Mouse (Mus musculus): ENCODE measurements around the gene Pfkl. TPM values are rescaled to one million over a fixed set of nuclear protein-coding genes. Genes with fewer than 3 reads are reported as not detected.
"Not testable (repeated sequence)": the region's sequence is repeated elsewhere in the genome, so short reads cannot be mapped to it uniquely, and the experiment has no call there.

Gene Pfkl
- polyA plus RNA-seq, 1 experiment from 2014 or later = 242 TPM

- H3K27ac ChIP-seq (replicated peaks) = no peak overlapping the region
- H3K36me3 ChIP-seq = peaks cover 13% of the 10 kb centered on the region
- H3K9me3 ChIP-seq (replicated peaks) = no peaks in the 10 kb centered on the region
- H3K27me3 ChIP-seq (ENCODE audit: low read depth, poor library complexity, severe bottlenecking) = no peaks in the 10 kb centered on the region
- no peak overlapping the region for H3K4me3 ChIP-seq
- H3K4me1 ChIP-seq = peaks cover 19% of the 10 kb centered on the region
- no peak for DNase-seq (ENCODE audit: low spot score)
- 82% methylated on average over 8 of the region's 8 CpGs for WGBS
Observed at GRCm38 (mm10) chr10:77976458-77977150, 33.3 kb downstream of the Pfkl start.

GRCm38 (mm10) chr10:77975653-77976052 lies 34.2 kb downstream of the Pfkl start:
- 53% methylated on average over 4 of the region's 4 CpGs for WGBS
- peaks cover 4% of the 10 kb centered on the region for H3K36me3 ChIP-seq
- no peaks in the 10 kb centered on the region for H3K9me3 ChIP-seq (replicated peaks)
- no peak overlapping the region for H3K27ac ChIP-seq (replicated peaks)
- no peak overlapping the region for H3K4me3 ChIP-seq
- peaks cover 4% of the 10 kb centered on the region for H3K27me3 ChIP-seq (ENCODE audit: low read depth, poor library complexity, severe bottlenecking)
- no peak for DNase-seq (ENCODE audit: low spot score)
- peaks cover 19% of the 10 kb centered on the region for H3K4me1 ChIP-seq

GRCm38 (mm10) chr10:77974811-77975210 lies 35.1 kb downstream of the Pfkl start:
- H3K4me3 ChIP-seq = no peak overlapping the region
- H3K4me1 ChIP-seq = peaks cover 21% of the 10 kb centered on the region
- DNase-seq (ENCODE audit: low spot score) = no peak
- peaks cover 12% of the 10 kb centered on the region for H3K27me3 ChIP-seq (ENCODE audit: low read depth, poor library complexity, severe bottlenecking)
- no peak overlapping the region for H3K27ac ChIP-seq (replicated peaks)
- no peaks in the 10 kb centered on the region for H3K36me3 ChIP-seq
- no peaks in the 10 kb centered on the region for H3K9me3 ChIP-seq (replicated peaks)
- 90% methylated on average over 5 of the region's 5 CpGs for whole genome bisulfite sequencing

- WGBS = 73% methylated on average over 5 of the region's 5 CpGs
Observed at GRCm38 (mm10) chr10:77974323-77974722, 35.6 kb downstream of the Pfkl start.

GRCm38 (mm10) chr10:77971709-77972553 lies 38.0 kb downstream of the Pfkl start:
- Histone ChIP-seq H3K4me1 (peaks cover 11% of the 10 kb centered on the region), H3K36me3 (no peaks in the 10 kb centered on the region), H3K9me3 (replicated peaks) (no peaks in the 10 kb centered on the region), H3K4me3 (no peak overlapping the region), H3K27ac (replicated peaks) (no peak overlapping the region), H3K27me3 (ENCODE audit: low read depth, poor library complexity, severe bottlenecking) (peaks cover 35% of the 10 kb centered on the region)
- peak; percentile 34 for DNase-seq (ENCODE audit: low spot score)
- WGBS = 64% methylated on average over 17 of the region's 17 CpGs

More at GRCm38 (mm10) chr10:77974323-77974722, 35.6 kb downstream of the Pfkl start:
- H3K9me3 ChIP-seq (replicated peaks) = no peaks in the 10 kb centered on the region
- H3K27ac ChIP-seq (replicated peaks) = no peak overlapping the region
- H3K36me3 ChIP-seq = no peaks in the 10 kb centered on the region
- no peak overlapping the region for H3K4me3 ChIP-seq
- DNase-seq (ENCODE audit: low spot score) = no peak
- peaks cover 17% of the 10 kb centered on the region for H3K27me3 ChIP-seq (ENCODE audit: low read depth, poor library complexity, severe bottlenecking)
- peaks cover 21% of the 10 kb centered on the region for H3K4me1 ChIP-seq

GRCm38 (mm10) chr10:77971191-77971590 lies 38.7 kb downstream of the Pfkl start:
- Histone ChIP-seq H3K36me3 (no peaks in the 10 kb centered on the region), H3K9me3 (replicated peaks) (no peaks in the 10 kb centered on the region), H3K4me1 (peaks cover 11% of the 10 kb centered on the region), H3K4me3 (no peak overlapping the region), H3K27ac (replicated peaks) (no peak overlapping the region), H3K27me3 (ENCODE audit: low read depth, poor library complexity, severe bottlenecking) (peaks cover 35% of the 10 kb centered on the region)
- DNase-seq (ENCODE audit: low spot score) = no peak
- 93% methylated on average over 10 of the region's 10 CpGs for WGBS

GRCm38 (mm10) chr10:77970481-77970880 lies 39.4 kb downstream of the Pfkl start, which contains the start of gene Trpm2:
Trpm2 (minus strand) TSS chr10:77970563.
- H3K27ac ChIP-seq (replicated peaks) = peak within 1 kb of the TSS; percentile 5
- no peaks in the 10 kb centered on the region for H3K36me3 ChIP-seq
- H3K27me3 ChIP-seq (ENCODE audit: low read depth, poor library complexity, severe bottlenecking) = peaks cover 35% of the 10 kb centered on the region
- peak within 1 kb of the TSS; percentile 50 for H3K4me3 ChIP-seq
- peaks cover 11% of the 10 kb centered on the region for H3K4me1 ChIP-seq
- WGBS = 93% methylated on average over 6 of the region's 6 CpGs
- no peak for DNase-seq (ENCODE audit: low spot score)
- no peaks in the 10 kb centered on the region for H3K9me3 ChIP-seq (replicated peaks)

GRCm38 (mm10) chr10:77969973-77970325 lies 39.9 kb downstream of the Pfkl start:
- Histone ChIP-seq H3K4me3 (peak overlapping the region; percentile 50), H3K4me1 (peaks cover 11% of the 10 kb centered on the region), H3K36me3 (no peaks in the 10 kb centered on the region), H3K27ac (replicated peaks) (peak overlapping the region; percentile 5; the same call in 1 of the 2 replicates), H3K27me3 (ENCODE audit: low read depth, poor library complexity, severe bottlenecking) (peaks cover 35% of the 10 kb centered on the region), H3K9me3 (replicated peaks) (no peaks in the 10 kb centered on the region)
- 17% methylated on average over 8 of the region's 8 CpGs for WGBS
- DNase-seq (ENCODE audit: low spot score) = no peak

- H3K4me1 ChIP-seq = peaks cover 11% of the 10 kb centered on the region
- DNase-seq (ENCODE audit: low spot score) = peak; percentile 55
- peak overlapping the region; percentile 5 for H3K27ac ChIP-seq (replicated peaks)
- H3K4me3 ChIP-seq = peak overlapping the region; percentile 50
- H3K9me3 ChIP-seq (replicated peaks) = no peaks in the 10 kb centered on the region
- WGBS = 8% methylated on average over 26 of the region's 26 CpGs
- H3K27me3 ChIP-seq (ENCODE audit: low read depth, poor library complexity, severe bottlenecking) = peaks cover 35% of the 10 kb centered on the region
- no peaks in the 10 kb centered on the region for H3K36me3 ChIP-seq
Observed at GRCm38 (mm10) chr10:77969274-77969972, 40.5 kb downstream of the Pfkl start.

- Histone ChIP-seq H3K27ac (replicated peaks) (no peak overlapping the region), H3K36me3 (no peaks in the 10 kb centered on the region), H3K4me1 (peaks cover under 1% of the 10 kb centered on the region; the same call in 1 of the 2 replicates), H3K9me3 (replicated peaks) (no peaks in the 10 kb centered on the region), H3K27me3 (ENCODE audit: low read depth, poor library complexity, severe bottlenecking) (peaks cover 15% of the 10 kb centered on the region), H3K4me3 (no peak overlapping the region)
- WGBS = 78% methylated on average over 6 of the region's 6 CpGs
- DNase-seq (ENCODE audit: low spot score) = no peak
Observed at GRCm38 (mm10) chr10:77963971-77964370, 45.9 kb downstream of the Pfkl start.

- Histone ChIP-seq H3K27ac (replicated peaks) (no peak overlapping the region), H3K27me3 (ENCODE audit: low read depth, poor library complexity, severe bottlenecking) (peaks cover 2% of the 10 kb centered on the region), H3K4me1 (no peaks in the 10 kb centered on the region), H3K9me3 (replicated peaks) (no peaks in the 10 kb centered on the region), H3K4me3 (no peak overlapping the region), H3K36me3 (no peaks in the 10 kb centered on the region)
- WGBS = 89% methylated on average over 2 of the region's 2 CpGs
- DNase-seq (ENCODE audit: low spot score) = no peak
Observed at GRCm38 (mm10) chr10:77962725-77963124, 47.2 kb downstream of the Pfkl start.

GRCm38 (mm10) chr10:77950468-77950867 lies 59.4 kb downstream of the Pfkl start:
- H3K27me3 ChIP-seq (ENCODE audit: low read depth, poor library complexity, severe bottlenecking); H3K9me3 ChIP-seq (replicated peaks); H3K36me3 ChIP-seq; DNase-seq (ENCODE audit: low spot score); H3K4me1 ChIP-seq; H3K27ac ChIP-seq (replicated peaks); H3K4me3 ChIP-seq: not testable (repeated sequence)
- 90% methylated on average over 10 of the region's 12 CpGs for WGBS

Data from midbrain, embryonic 10.5 days (tissue).